Mouse (Mus musculus): ENCODE measurements around the gene Dcaf1.

Gene Dcaf1

DNA sequence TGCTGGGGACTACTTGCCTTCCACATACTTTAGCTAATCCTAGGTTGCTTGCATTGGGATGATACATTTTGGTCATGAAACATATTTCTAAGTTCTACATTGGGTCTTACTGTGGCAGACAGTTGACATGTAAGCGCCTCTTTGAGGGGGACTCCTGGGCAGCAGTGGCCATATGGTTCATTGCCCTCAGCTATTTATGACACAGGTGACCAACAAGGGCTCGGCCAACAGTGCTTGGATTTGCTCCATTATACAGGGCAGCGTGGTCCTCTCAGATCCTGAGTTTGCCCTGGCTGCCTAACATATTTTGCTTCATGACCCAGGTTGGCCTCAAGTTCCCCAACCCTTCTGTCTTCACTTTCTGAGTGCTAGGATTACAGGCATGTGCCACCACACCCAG, 55.0 kb downstream of the Dcaf1 start:
- DNase-seq (ENCODE audit: low spot score in 2 of 2), result no peak

DNA sequence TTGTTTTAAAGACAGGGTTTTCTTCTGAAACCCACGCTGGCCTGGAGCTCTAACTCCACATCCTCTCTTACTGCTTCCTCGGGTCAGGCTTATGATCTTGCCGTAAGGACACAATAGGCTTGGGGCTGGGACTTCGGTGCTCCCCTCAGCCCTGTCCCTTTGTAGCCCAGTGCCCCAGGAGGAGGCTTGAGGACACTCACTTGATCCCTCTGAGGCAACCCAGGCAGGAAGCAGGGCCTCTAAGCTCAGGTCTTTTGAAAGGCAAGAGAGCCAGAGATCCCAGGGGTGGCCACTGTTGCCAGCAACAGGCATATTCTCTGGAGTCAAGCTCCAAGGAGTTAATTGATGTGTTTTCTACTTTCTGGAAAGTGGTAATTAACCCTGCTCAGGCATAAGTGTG, 57.8 kb downstream of the Dcaf1 start:
- no peak for DNase-seq (ENCODE audit: low spot score in 2 of 2)

DNA sequence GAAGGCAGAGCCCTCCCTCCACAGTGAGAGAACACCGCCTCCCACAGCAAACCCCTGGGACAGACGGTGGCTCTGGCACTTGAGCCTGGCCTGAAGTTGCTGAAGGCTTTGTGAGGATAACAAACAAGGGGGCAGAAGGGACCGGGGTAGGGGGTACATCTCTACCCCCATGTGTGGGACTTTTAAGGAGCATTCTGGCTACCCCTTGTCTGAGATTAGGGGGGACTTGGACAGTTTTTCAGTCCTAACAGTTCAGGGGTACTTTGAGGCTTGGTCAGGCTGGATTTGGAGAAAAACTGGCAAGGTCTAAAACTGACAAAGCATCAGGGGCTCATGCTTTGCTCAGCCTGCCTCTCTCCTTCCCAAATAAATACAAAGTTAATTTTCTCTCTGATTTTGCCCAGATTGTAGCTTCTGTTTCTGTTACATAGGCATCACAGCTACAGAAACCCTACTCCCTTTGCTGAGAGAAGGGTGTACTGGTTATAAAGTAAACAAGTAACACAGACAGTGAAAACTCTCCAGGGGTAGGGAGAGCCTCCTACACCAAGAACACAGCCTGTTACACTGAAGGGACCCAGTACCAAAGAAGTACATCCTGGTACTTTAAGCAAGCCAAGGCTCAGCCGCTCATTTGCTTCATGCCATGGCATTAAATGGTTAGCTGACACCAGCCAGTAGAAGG, 59.5 kb downstream of the Dcaf1 start:
- no peak for DNase-seq (ENCODE audit: low spot score in 2 of 2)

DNA sequence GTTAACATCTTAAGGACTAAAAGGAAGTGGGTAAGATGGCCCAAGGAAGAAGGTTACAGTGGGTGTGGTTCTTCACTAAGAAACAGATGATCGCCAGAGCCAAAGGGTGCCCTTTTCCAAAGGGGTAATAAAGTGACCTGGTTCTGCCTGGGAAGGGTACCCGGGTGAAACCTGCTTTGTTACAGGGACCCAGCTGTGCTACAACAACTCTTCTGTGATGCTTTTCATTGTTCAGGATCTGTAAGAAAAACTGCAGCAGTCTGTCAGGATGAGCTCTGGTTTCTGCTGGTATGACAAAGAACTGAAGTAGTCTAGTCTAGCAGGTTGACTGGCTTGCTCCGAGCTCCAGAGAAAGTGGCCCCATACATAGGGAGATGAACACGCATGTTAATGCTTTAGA, 60.5 kb downstream of the Dcaf1 start:
- no peak for DNase-seq (ENCODE audit: low spot score in 2 of 2)

DNA sequence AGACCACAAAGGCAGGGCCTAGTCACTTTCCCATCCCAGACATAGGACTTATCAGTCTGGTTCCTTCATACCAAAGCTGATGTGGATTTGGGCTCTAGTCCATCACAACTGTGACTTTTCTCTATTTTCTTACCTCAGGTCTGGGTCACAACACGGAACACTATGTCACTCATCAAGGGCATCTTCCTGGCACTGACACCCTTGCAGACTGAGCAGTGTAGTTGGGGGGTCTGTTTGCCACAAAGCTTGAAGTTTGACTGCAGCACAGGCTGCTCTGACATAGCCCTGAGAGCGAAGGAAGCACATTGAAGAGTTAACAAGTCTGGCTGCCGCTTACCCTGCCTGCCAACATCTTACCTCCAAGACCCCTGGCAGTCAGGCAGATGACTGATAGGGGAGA, 61.4 kb downstream of the Dcaf1 start:
- DNase-seq (ENCODE audit: low spot score in 2 of 2), result no peak

DNA sequence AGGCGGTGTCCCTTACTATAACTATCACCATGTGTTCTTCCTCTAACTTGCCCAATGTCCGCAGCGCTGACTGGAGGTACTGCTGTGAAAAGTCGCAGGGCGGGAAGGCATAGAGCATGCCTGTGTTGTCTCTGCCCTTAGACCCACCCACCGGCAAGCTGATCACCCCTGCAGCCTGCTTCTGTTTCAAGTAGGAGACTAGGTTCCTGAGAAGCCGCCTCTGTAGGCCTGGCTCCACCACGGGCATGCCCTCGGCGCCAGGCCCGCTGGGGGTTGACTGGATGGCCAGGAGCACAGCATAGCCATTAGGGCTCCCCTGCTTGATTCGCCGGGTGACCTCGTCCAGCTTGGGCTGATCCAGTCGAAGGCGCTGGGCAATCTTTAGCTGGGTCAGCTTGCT, 62.6 kb downstream of the Dcaf1 start:
- no peak for DNase-seq (ENCODE audit: low spot score in 2 of 2)

DNA sequence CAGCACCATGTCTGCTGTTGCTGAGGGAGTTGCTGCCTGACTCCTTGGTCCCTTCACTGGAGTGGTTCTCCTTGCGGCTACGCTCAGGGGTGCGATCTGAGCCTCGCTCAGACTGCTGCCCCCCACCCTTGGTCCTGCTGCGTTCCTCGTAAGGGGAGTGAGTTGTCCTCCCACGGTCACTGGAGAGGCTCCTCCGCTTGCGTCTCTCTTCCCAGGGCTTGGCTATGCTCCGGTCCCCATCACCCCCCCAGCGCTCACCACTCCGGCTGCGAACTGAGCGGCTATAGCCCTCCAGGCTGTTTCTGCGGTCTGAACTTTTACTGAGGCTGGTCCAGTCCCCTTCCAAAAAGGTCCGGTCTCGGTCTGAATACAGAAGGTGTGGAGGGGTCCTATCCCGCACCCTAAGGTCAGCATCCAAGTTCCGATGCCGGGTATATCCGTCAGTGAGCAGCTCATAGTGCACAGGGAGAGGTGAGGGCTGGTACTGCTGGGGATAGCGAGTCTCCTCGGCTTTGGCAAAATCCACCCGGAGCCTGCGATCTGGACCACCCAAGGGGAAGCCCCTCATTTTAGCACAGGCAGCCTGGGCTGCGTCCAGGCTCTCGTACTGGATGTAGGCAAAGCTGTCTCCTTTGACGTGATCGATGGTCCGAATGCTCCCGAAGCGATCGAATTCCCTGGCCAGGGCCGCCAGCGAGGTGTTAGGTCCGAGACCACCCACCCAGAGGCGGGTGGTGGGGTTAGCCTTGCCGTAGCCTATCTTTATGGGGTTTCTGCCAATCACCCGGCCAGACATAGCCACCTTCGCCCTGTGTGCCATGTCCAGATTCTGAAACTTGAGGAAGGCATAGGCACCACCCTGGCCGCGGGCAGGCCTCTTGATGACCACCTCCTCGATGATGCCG, 63.6 kb downstream of the Dcaf1 start:
- no peak for DNase-seq (ENCODE audit: low spot score in 2 of 2)

DNA sequence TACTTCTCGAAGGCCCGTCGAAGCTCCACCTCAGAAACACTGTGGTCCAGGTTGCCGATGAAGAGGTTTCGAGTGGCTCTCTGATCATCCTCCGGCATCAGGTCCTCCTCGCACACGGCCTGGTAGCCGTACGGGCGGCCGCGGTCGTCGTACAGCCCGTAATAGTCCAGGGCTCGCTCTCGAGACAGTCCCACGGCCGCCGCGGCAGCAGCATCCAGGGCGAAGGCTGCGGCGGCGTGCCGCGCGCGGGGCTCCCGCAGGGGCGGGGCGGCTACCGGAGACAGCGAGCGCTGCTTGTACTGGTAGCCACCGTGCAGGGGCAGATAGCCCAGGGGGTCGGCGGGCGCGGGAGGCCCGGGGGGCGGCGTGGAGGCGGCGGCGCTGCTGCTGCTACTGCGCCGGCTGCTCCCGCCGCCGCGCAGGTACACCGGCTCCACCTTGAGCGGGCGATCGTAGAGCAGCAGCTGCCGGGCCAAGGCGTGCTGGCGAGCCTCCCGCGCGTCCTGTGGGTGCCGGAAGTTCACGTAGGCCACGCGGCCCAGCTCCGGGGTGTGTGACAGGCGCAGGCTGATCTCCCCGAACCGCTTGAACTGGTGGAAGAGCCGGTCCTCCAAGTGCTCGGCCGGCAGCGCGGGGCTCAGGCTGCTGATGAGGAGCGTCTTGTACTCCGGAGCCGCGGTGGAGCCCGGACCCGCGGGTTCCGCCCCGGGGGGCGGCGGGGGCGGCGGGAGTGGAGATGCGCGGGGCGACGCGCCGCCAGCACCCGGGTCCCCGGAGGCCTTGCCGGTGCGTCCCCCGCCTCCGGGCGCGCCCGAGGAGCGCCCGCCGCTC, 64.4 kb downstream of the Dcaf1 start:
- peak; percentile 54 to 59 for DNase-seq (ENCODE audit: low spot score in 2 of 2)

DNA sequence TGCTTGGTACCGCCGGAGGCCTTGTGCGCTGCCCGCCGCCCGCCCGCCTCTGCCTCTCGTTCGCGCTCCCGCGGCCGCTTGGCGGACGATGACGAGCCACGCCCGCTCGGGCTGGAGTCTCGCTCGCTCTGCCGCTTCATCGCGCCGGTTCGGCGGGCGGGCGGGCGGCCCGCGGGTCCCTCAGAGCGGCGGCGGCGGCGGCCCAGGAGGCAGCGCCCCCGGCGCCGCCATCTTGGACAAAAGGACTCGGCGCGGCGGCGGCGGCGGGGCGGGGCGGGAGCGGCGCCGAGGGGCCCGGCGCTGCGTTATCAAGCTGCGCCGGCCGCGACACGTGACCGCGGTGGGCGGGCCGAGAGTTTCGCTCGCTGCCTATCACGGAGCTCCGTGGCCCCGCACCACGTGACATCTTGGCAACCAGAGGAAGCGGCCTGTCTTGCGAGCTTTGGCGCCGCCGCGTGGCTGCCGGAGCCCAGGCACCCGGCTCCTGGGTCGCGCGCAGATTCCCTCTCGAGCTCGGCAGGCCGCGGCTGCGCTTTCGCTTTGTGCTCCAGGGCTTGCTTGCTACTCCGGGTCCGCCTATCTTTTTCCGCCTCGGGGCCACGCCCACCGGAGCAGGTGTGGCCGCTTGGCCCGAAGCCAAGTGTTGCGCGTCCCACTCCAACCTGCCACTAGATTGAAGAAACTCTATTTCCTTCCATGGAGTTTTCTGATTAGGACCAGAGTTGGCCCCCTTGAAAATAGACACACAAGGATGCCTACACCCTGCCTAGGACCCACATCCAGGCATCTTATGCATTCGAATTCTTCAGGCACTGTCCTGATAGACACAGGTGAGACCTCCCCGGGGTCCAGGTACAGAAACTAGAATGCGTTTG, 65.4 kb downstream of the Dcaf1 start, which contains the start of gene Rbm15b:
Gene Rbm15b (minus strand): TSS at position 601 of the 875 bp plus-strand sequence.
- DNase-seq (ENCODE audit: low spot score in 2 of 2), result peak; percentile 98

DNA sequence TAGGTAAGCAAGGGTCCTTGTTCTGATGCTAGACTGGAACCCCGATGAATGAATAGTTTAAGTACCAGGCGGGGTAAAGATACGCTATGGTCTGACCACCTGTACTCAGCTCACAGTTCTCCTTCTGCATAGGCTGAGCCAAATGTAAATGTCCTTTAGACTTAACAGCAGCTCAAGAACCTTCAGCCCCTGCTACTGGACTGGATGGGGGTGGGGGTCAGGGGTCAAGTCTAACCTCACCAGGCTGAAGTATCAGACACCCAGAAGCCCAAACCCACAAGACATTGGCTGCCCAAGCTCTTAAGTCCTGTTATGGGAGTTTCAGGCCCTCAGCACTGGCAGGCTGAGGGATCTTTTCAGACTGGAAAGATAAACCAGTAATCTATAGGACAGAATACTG, 66.7 kb downstream of the Dcaf1 start:
- DNase-seq (ENCODE audit: low spot score in 2 of 2), result no peak

DNA sequence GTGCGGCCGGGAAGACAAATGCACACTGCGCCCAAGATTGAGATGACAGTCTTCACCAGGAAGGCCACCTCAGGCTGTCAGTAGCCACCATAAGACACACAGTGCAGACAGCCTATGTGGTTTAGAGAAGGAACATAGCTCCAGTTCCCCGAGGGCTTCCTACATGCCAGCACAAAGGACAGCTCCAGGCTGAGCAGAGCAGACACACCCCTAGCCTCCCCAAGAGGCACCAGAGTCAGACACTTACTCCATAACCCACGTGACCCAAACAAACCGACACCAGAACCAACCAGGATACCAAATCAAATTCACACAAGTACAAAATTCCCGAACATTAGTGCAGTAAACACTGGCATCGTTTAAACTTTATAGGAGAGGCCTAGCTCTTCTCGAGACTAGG, 67.6 kb downstream of the Dcaf1 start:
- no peak for DNase-seq (ENCODE audit: low spot score in 2 of 2)

DNA sequence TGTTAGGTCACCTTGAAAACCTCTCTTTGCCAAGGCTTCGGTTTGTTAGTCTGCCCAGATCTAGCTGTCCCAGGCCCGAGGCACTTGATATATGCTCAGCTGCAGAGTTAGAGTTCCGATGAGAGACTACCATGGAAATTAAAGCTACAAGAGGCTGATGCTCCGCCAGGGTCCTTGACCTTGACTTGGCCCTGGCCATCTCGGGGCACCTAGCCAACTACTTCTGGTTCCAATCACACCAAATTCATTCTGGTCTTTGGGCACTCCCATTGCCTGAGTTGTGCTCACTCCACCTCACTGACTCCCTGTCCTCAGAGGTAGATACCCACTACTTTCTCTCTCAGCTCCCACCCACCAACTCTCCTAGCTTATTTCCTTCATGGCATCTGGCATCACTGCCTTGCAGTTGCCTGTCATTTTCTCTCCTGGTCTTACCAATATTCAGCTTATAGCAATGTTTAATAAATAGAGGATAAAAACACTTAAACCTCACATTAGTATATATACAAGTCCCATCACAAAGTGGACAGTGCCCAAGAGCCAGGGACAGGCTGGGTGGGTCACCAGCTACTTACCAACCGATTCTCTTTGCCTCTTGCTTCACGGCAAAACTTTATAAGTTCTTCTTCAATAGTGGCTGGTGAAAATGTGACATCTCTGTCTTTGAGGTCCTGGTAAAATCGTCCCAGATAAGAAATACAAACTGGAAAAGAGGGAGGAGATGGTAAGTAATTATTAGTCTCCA, 69.0 kb downstream of the Dcaf1 start:
- DNase-seq (ENCODE audit: low spot score in 2 of 2), result no peak

DNA sequence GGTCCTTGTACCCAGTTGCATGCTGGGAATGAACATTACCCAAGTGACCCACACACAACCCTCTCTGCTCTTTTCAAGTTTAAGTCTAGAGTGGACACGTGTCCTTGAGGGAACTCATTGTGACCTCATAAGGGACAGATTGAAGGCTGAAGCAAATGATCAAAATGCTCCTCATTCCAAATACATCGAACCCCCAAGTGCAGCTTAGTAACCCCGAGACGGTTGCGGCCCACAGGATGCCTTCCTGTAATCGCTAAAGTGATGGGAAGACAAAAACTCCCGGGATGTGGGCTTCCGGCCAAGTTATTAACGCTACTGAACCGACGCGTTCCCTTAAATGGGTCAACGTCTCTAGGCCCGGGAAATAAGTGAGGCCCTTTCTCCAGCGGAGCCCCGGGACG, 69.7 kb downstream of the Dcaf1 start:
- DNase-seq (ENCODE audit: low spot score in 2 of 2), result no peak

DNA sequence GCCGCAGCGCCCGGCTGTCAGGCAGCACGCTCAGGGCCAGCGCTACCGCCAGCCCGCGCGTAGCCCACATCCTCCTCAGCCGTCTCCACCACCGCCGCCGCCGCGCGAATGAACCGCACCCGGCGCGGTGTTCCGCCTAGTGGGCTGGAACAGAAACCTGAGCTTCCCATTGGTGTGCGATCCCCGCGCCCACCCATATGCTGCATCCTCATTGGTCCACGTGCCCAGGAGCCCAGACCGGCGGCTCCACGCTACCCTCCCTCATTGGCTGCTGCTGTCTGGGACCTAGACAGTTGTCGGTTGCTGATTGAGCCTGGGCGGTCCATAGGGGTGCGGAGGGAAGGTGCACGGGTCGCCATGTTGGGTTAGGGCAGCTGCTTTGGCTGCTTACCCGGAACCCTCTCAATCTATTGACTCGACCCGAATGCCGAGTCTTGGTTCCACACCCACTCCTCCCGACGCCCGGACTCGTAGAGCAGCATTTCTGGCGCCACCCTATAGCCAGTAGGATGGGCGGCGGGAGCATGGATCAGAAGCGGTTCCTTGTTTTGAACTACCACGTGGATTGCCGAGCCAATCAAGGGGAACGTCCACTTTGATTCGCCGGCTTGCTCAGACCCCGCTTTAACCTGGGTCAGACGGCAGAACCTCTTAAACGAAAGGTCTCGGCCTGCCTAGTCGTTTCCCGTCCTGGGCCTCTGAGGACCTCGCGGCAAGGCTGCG, 70.3 kb downstream of the Dcaf1 start, which contains the start of gene Manf:
Gene Manf (minus strand): TSS at position 151 of the 723 bp plus-strand sequence.
- peak; percentile 97 to 99 for DNase-seq (ENCODE audit: low spot score in 2 of 2)

DNA sequence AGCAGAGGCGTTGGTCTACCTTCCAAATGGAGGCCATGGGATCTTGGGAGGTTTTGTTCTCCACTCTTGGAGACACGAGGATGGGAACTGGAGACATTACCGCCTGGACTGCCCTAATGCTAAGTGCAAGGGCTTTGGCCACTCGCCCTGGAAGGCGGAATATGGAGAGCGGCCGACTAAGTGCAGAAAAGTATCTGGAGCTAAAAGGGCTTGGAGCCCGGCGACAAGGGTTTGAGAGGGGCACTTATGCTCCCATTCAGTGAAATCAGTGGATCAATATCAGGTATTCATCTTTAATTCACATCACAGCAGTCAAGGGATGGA, 70.8 kb downstream of the Dcaf1 start:
- no peak for DNase-seq (ENCODE audit: low spot score in 2 of 2)

DNA sequence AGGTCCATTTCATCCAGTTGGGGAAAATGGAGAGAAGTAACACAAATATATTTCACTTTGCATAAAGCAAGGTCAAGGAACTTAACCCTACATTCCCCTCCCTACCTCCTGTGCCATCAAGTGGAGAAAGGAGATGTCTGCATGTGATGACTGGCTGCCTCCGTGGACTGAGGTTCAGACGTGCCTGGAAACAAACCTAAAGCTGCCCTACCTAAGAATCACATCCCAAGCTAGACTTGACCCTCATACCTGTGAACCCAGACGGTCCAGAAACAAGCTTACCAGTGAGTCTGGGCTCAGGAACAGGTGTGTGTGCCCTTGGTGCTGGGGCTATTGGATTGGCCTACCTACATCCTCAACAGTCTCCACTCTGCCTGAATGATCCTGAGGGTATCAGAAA, 71.7 kb downstream of the Dcaf1 start:
- DNase-seq (ENCODE audit: low spot score in 2 of 2), result no peak

DNA sequence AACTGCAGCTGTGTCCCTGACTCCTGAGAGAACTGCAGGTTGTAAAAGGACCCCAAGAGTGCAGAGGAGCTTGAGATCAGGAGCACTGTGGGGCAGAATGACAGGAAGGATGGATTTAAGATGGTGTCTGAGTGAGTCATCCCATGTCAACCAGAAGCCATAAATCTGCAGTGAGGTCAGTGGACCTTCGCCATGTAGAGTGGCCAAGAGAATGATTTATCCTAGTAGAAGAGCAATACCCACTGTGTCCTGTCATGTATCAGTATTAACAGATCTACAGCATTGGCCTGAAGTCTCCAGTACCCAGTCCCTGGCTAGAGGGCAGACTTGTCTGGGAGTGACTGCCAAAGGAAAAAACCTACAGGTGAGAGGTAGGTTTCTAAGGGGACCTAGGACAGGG, 77.2 kb downstream of the Dcaf1 start:
- no peak for DNase-seq (ENCODE audit: low spot score in 2 of 2)

DNA sequence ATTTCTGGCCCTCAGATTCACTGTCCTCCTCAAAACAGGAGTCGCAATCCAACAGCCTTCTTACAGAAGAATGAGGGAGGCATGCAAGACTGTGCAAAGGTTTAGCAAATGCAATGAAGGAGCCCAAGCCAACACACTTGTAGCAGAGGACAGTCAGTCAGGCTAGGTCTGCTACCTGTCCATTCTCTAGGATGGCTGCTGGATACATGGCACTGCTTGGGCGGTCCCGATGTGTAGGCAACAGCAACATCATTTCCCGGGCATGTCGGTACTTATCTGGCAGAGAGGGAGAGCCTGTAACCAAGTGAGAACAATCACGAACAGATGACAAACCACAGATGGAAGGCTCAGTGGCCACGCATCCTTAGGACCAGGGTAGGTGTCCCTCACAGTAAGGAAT, 79.9 kb downstream of the Dcaf1 start:
- no peak for DNase-seq (ENCODE audit: low spot score in 2 of 2)

DNA sequence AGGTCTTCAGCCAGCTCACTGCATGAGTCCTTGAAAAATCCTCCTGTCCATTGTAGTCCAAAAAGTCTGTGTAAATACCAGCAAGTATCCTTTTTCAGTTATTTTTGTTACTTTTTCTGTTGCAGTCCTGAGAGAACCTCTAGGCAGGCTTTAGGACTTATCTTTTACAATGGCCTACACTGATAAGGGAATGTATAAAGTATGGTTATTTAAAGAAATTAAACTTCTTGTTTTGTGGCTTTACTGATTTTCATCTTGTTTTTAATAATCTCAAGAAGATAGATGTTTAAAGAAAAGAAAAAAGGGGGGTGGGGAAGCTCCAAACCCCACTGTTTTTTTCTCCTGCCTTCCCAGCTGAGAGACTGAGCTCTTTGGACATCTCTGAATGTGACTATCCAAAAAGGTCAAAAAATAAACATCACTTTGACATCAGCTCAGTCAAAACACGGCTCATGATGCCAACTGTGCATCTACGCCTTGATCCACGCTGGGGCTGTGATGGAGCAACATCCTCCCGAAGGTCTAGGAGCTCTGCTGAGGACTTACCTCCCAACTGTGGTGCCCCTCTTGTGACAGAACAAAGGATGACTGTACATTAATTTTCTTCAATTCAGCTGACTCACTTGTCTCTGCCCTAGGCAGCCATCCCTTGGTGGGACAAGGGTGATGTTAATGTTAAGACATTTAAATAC, 81.6 kb downstream of the Dcaf1 start:
- DNase-seq (ENCODE audit: low spot score in 2 of 2), result no peak
